Mouse (Mus musculus): ENCODE measurements at regions not wholly inside any gene's neighbourhood (a gene's known extent, or its start where the extent isn't known, plus 50 kb on each side); places are given as distances from the start of the nearest gene placed in this dataset.

GRCm38 (mm10) chr6:117255399-117256098 is 87.2 kb downstream of the Cxcl12 start:
- H3K4me2 ChIP-seq, result no peak overlapping the region
- no peaks in the 10 kb centered on the region for H3K27me3 ChIP-seq
- no peaks in the 10 kb centered on the region for H3K36me3 ChIP-seq
- ATAC-seq (ENCODE audit: low read depth) (no peak), DNase-seq (no peak)
- no peaks in the 10 kb centered on the region for H3K9me3 ChIP-seq (replicated peaks)
- no peaks in the 10 kb centered on the region for H3K4me1 ChIP-seq (replicated peaks)
- H3K4me3 ChIP-seq (replicated peaks), result no peak overlapping the region
- WGBS (ENCODE audit: insufficient replicate concordance), result 51% methylated on average over 3 of the region's 3 CpGs
- H3K27ac ChIP-seq, result no peak overlapping the region
- H3K9ac ChIP-seq, result no peak overlapping the region

- 53% methylated on average over 2 of the region's 2 CpGs for WGBS (ENCODE audit: insufficient replicate concordance)
- Histone ChIP-seq H3K4me2 (no peak overlapping the region), H3K36me3 (no peaks in the 10 kb centered on the region), H3K4me1 (replicated peaks) (no peaks in the 10 kb centered on the region), H3K9me3 (replicated peaks) (no peaks in the 10 kb centered on the region), H3K27me3 (no peaks in the 10 kb centered on the region), H3K27ac (no peak overlapping the region), H3K4me3 (replicated peaks) (no peak overlapping the region), H3K9ac (no peak overlapping the region)
- ATAC-seq (ENCODE audit: low read depth) (no peak), DNase-seq (no peak)
Observed at GRCm38 (mm10) chr6:117256099-117256471, 87.8 kb downstream of the Cxcl12 start.

- H3K9me3 ChIP-seq (replicated peaks), result no peaks in the 10 kb centered on the region
- H3K4me1 ChIP-seq (replicated peaks), result no peaks in the 10 kb centered on the region
- ATAC-seq (ENCODE audit: low read depth), result no peak
- WGBS (ENCODE audit: insufficient replicate concordance), result 56% methylated on average over 4 of the region's 4 CpGs
- H3K9ac ChIP-seq, result no peak overlapping the region
- no peak overlapping the region for H3K4me2 ChIP-seq
- H3K4me3 ChIP-seq (replicated peaks), result no peak overlapping the region
- H3K27me3 ChIP-seq, result no peaks in the 10 kb centered on the region
- no peak for DNase-seq
- H3K27ac ChIP-seq, result no peak overlapping the region
- no peaks in the 10 kb centered on the region for H3K36me3 ChIP-seq
Observed at GRCm38 (mm10) chr6:117257591-117257990, 89.3 kb downstream of the Cxcl12 start.

- no peak overlapping the region for H3K27ac ChIP-seq
- no peak overlapping the region for H3K4me3 ChIP-seq (replicated peaks)
- ATAC-seq (ENCODE audit: low read depth), result no peak
- WGBS (ENCODE audit: insufficient replicate concordance), result 32% methylated on average over 1 of the region's 1 CpGs
- H3K27me3 ChIP-seq, result no peaks in the 10 kb centered on the region
- no peaks in the 10 kb centered on the region for H3K4me1 ChIP-seq (replicated peaks)
- H3K4me2 ChIP-seq, result no peak overlapping the region
- H3K9ac ChIP-seq, result no peak overlapping the region
- H3K9me3 ChIP-seq (replicated peaks), result no peaks in the 10 kb centered on the region
- no peak for DNase-seq
- H3K36me3 ChIP-seq, result no peaks in the 10 kb centered on the region
Observed at GRCm38 (mm10) chr6:117267906-117268305, 99.6 kb downstream of the Cxcl12 start.

GRCm38 (mm10) chr6:117268376-117268775 is 100.0 kb downstream of the Cxcl12 start:
- Histone ChIP-seq H3K9ac (no peak overlapping the region), H3K27ac (no peak overlapping the region), H3K4me3 (replicated peaks) (no peak overlapping the region), H3K36me3 (no peaks in the 10 kb centered on the region), H3K4me1 (replicated peaks) (no peaks in the 10 kb centered on the region), H3K4me2 (no peak overlapping the region), H3K27me3 (no peaks in the 10 kb centered on the region), H3K9me3 (replicated peaks) (no peaks in the 10 kb centered on the region)
- ATAC-seq (ENCODE audit: low read depth), result no peak
- WGBS (ENCODE audit: insufficient replicate concordance), result 54% methylated on average over 2 of the region's 2 CpGs
- DNase-seq, result no peak

- no peak for DNase-seq
- ATAC-seq (ENCODE audit: low read depth), result no peak
- Histone ChIP-seq H3K27ac (no peak overlapping the region), H3K9me3 (replicated peaks) (no peaks in the 10 kb centered on the region), H3K9ac (no peak overlapping the region), H3K36me3 (no peaks in the 10 kb centered on the region), H3K4me3 (replicated peaks) (no peak overlapping the region), H3K4me2 (no peak overlapping the region), H3K27me3 (no peaks in the 10 kb centered on the region), H3K4me1 (replicated peaks) (no peaks in the 10 kb centered on the region)
- 39% methylated on average over 3 of the region's 3 CpGs for WGBS (ENCODE audit: insufficient replicate concordance)
Observed at GRCm38 (mm10) chr6:117270261-117270660, 101.9 kb downstream of the Cxcl12 start.

GRCm38 (mm10) chr6:117271562-117272226 is 103.4 kb downstream of the Cxcl12 start:
- DNase-seq (no peak), ATAC-seq (ENCODE audit: low read depth) (no peak)
- H3K27me3 ChIP-seq, result no peaks in the 10 kb centered on the region
- no peak overlapping the region for H3K9ac ChIP-seq
- no peak overlapping the region for H3K27ac ChIP-seq
- H3K4me1 ChIP-seq (replicated peaks), result no peaks in the 10 kb centered on the region
- no peak overlapping the region for H3K4me3 ChIP-seq (replicated peaks)
- 25% methylated on average over 12 of the region's 12 CpGs for WGBS (ENCODE audit: insufficient replicate concordance)
- no peak overlapping the region for H3K4me2 ChIP-seq
- no peaks in the 10 kb centered on the region for H3K36me3 ChIP-seq
- H3K9me3 ChIP-seq (replicated peaks), result no peaks in the 10 kb centered on the region

GRCm38 (mm10) chr6:117272227-117272955 is 104.1 kb downstream of the Cxcl12 start:
- H3K4me2 ChIP-seq, result no peak overlapping the region
- WGBS (ENCODE audit: insufficient replicate concordance), result 49% methylated on average over 9 of the region's 9 CpGs

GRCm38 (mm10) chr6:117275915-117276314 is 107.6 kb downstream of the Cxcl12 start:
- ATAC-seq (ENCODE audit: low read depth) (no peak), DNase-seq (no peak)
- no peak overlapping the region for H3K9ac ChIP-seq
- no peak overlapping the region for H3K4me2 ChIP-seq
- WGBS (ENCODE audit: insufficient replicate concordance), result 68% methylated on average over 5 of the region's 5 CpGs
- no peak overlapping the region for H3K4me3 ChIP-seq (replicated peaks)
- no peaks in the 10 kb centered on the region for H3K36me3 ChIP-seq
- no peaks in the 10 kb centered on the region for H3K27me3 ChIP-seq
- H3K27ac ChIP-seq, result no peak overlapping the region
- H3K9me3 ChIP-seq (replicated peaks), result no peaks in the 10 kb centered on the region
- H3K4me1 ChIP-seq (replicated peaks), result no peaks in the 10 kb centered on the region

More at GRCm38 (mm10) chr6:117272227-117272955, 104.1 kb downstream of the Cxcl12 start:
- H3K9ac ChIP-seq, result no peak overlapping the region
- no peak overlapping the region for H3K4me3 ChIP-seq (replicated peaks)
- ATAC-seq (ENCODE audit: low read depth) (no peak), DNase-seq (no peak)
- no peak overlapping the region for H3K27ac ChIP-seq
- no peaks in the 10 kb centered on the region for H3K27me3 ChIP-seq
- no peaks in the 10 kb centered on the region for H3K36me3 ChIP-seq
- H3K9me3 ChIP-seq (replicated peaks), result no peaks in the 10 kb centered on the region
- H3K4me1 ChIP-seq (replicated peaks), result no peaks in the 10 kb centered on the region

GRCm38 (mm10) chr6:117276850-117277249 is 108.5 kb downstream of the Cxcl12 start:
- no peak overlapping the region for H3K27ac ChIP-seq

GRCm38 (mm10) chr6:117279297-117279696 is 111.0 kb downstream of the Cxcl12 start:
- Histone ChIP-seq H3K27ac (no peak overlapping the region), H3K4me1 (replicated peaks) (no peaks in the 10 kb centered on the region), H3K4me2 (no peak overlapping the region), H3K9me3 (replicated peaks) (no peaks in the 10 kb centered on the region), H3K4me3 (replicated peaks) (no peak overlapping the region), H3K36me3 (no peaks in the 10 kb centered on the region), H3K27me3 (no peaks in the 10 kb centered on the region), H3K9ac (no peak overlapping the region)
- DNase-seq, result no peak
- no peak for ATAC-seq (ENCODE audit: low read depth)

More at GRCm38 (mm10) chr6:117276850-117277249, 108.5 kb downstream of the Cxcl12 start:
- H3K4me3 ChIP-seq (replicated peaks), result no peak overlapping the region
- DNase-seq, result no peak
- H3K9me3 ChIP-seq (replicated peaks), result no peaks in the 10 kb centered on the region
- no peaks in the 10 kb centered on the region for H3K27me3 ChIP-seq
- H3K4me2 ChIP-seq, result no peak overlapping the region
- ATAC-seq (ENCODE audit: low read depth), result no peak
- no peaks in the 10 kb centered on the region for H3K36me3 ChIP-seq
- H3K9ac ChIP-seq, result no peak overlapping the region
- H3K4me1 ChIP-seq (replicated peaks), result no peaks in the 10 kb centered on the region
- WGBS (ENCODE audit: insufficient replicate concordance), result 41% methylated on average over 3 of the region's 3 CpGs

All from liver, embryonic 13.5 days (tissue).